Mouse (Mus musculus) leukemia stem cell, adult 10-12 weeks (primary cell): ENCODE measurements around the gene Vmn1r199. TPM values are rescaled to one million over a fixed set of nuclear protein-coding genes. Genes with fewer than 3 reads are reported as not detected.

Experiments used
- polyA plus RNA-seq: library from polyadenylated mRNA; stranded (reverse); fragments of >175 nt; gene quantifications from 2 replicates; pipeline ENCODE4 v1.2.3, GENCODE M21; 2012; ENCODE audit warnings: low replicate concordance

Gene Vmn1r199
- not detected in 2 replicates for polyA plus RNA-seq

DNA sequence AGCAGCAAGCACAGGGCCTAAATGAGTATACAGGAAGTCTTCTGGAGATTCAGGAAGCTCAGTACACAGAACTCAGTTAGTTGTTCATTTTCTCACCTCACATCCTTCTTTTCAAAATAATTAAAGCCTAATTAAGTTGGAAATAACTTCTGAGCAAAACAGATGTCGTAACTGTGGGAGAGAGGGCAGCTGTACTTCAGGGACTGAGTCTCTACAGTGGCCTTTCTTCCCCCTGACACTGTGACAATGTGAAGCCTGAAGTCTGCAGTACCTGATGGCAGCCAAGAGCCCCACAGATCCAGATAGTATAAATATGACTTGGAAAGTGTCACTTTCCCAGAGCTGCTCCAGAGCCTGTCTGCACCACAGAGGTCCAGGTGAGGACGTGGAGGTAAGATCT is at the start of gene Vmn1r199:
Gene Vmn1r199, plus strand, starts transcription at position 301 of the 400 bp plus-strand sequence.

DNA sequence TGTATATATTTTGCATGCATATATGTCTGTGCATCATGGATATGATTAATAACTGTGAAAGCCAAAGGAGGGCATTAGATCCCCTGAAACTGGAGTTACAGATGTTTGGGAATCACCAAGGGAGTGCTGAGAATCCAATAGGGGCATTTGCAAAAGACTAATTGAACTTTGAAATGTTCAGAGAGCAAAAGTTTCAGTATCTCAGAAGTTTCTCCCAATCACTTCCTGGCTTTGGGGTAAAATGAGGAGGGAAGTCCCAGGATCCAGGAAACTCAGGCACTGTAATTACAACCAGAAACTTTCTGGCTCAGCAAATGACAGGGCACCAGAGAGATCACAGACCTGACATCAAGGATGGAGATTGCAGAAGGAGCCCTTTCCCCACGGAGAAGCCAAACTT is 29.6 kb upstream of the Vmn1r199 start, which contains the start of gene Vmn1r198:
Gene Vmn1r198, plus strand, starts transcription at position 301 of the 400 bp plus-strand sequence.

DNA sequence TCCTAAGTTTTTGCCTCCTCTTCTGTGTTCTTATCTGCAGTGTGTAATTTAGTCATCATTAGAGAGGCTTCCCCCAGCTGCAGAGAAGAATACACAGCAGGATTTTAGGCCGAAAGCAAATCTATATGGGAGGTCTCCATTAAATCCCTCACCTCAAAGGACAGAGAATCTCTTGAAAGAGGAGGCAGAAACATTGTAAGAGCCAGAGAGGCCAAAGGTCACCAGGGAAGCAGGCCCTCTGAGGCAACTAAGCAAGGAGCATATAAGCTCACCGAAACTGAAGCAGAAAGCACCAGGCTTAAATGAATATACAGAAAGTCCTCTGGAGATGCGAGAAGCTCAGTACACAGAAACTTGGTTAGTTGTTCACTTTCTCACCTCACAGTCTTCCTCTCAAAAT is 10.5 kb downstream of the Vmn1r199 start, which contains the start of gene Vmn1r200:
Gene Vmn1r200, plus strand, starts transcription at position 301 of the 400 bp plus-strand sequence.

Other genes with a start within 250 kb of the Vmn1r199 start
- not detected in 2 replicates for gene Vmn1r191, start 195.8 kb upstream of the Vmn1r199 start, polyA plus RNA-seq
- gene Vmn1r192, start 188.7 kb upstream of the Vmn1r199 start, polyA plus RNA-seq = not detected in 2 replicates
- not detected in 2 replicates for gene Vmn1r193, start 156.7 kb upstream of the Vmn1r199 start, polyA plus RNA-seq
- gene Vmn1r194, start 135.6 kb upstream of the Vmn1r199 start, polyA plus RNA-seq = not detected in 2 replicates
- not detected in 2 replicates for gene Vmn1r195, start 109.3 kb upstream of the Vmn1r199 start, polyA plus RNA-seq
- not detected in 2 replicates for gene Vmn1r196, start 89.9 kb upstream of the Vmn1r199 start, polyA plus RNA-seq
- gene Vmn1r197, start 55.2 kb upstream of the Vmn1r199 start, polyA plus RNA-seq = not detected in 2 replicates
- gene Vmn1r198, start 29.5 kb upstream of the Vmn1r199 start, polyA plus RNA-seq = not detected in 2 replicates
- gene Vmn1r200, start 10.6 kb downstream of the Vmn1r199 start, polyA plus RNA-seq = not detected in 2 replicates
- not detected in 2 replicates for gene Vmn1r201, start 92.1 kb downstream of the Vmn1r199 start, polyA plus RNA-seq
- not detected in 2 replicates for gene Vmn1r202, start 125.6 kb downstream of the Vmn1r199 start, polyA plus RNA-seq
- gene Vmn1r203, start 138.3 kb downstream of the Vmn1r199 start, polyA plus RNA-seq = not detected in 2 replicates
- gene Vmn1r204, start 173.4 kb downstream of the Vmn1r199 start, polyA plus RNA-seq = 0.27 TPM in 1 of 2 replicates, not detected in the other
- not detected in 2 replicates for gene Vmn1r205, start 213.2 kb downstream of the Vmn1r199 start, polyA plus RNA-seq
- gene Vmn1r206, start 244.4 kb downstream of the Vmn1r199 start, polyA plus RNA-seq = not detected in 2 replicates